Mouse (Mus musculus): ENCODE results near the gene Slc9a9. TPM values are rescaled to one million over a fixed set of nuclear protein-coding genes. Genes with fewer than 3 reads are reported as not detected.
A peak's percentile ranks its signal among the peaks of the same experiment; 100 is the strongest.

Slc9a9 gene
- polyA plus RNA-seq, 1 experiment from 2014 or later: 4.0 TPM

DNA sequence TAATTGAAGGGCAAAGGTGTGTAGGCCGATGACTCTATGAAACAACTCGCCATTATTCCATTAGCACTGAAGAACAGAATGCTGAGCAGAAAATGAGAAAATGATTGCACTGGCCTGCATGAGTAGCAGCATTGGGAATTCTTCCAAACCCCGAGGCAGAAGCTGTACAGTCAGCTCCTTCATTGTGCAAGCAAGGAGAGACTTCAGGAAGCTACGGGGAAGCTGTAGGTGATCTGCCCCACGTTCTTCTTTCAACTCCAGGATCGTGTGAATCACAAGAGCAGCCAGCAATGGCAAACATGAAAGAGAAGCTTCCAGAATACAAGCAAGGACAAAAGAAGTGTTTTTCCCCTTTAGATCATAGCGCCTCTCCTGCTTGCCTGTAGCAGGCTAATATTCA, 538.0 kb downstream of the Slc9a9 start:
- H3K36me3 ChIP-seq: no peaks in the 10 kb centered on the region
- no peak overlapping the region for H3K4me3 ChIP-seq
- no peak overlapping the region for H3K27ac ChIP-seq (ENCODE audit: poor library complexity, severe bottlenecking)
- H3K9me3 ChIP-seq (replicated peaks): no peaks in the 10 kb centered on the region
- no peak for ATAC-seq (ENCODE audit: insufficient number of reproducible peaks, low FRiP score)
- no peak overlapping the region for H3K9ac ChIP-seq
- H3K27me3 ChIP-seq (replicated peaks): no peaks in the 10 kb centered on the region
- H3K4me2 ChIP-seq: no peak overlapping the region
- H3K4me1 ChIP-seq (replicated peaks): no peaks in the 10 kb centered on the region
- 84% methylated on average over 7 of the region's 7 CpGs for WGBS

DNA sequence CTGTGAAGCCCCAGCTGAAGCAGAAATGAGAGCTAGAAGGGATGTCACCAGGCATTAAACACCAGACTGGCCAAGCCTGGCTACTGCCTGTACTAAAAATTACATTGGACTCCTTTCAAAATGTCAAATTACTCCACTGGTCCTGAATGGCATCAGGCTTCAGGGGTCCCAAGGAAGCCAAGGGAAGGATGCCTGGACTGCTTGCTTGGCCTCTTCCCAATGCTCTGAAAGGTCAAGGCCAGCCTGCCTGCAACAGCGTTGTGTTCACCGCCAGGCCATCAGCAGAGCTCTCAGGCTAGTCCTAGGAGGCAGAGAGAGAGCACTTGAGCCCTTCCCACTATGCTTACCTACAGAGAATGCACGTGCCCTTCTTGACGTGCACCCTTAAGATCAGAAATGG, 539.0 kb downstream of the Slc9a9 start:
- 80% methylated on average over 4 of the region's 4 CpGs for WGBS
- Histone ChIP-seq H3K4me3 (no peak overlapping the region), H3K4me2 (no peak overlapping the region), H3K36me3 (no peaks in the 10 kb centered on the region), H3K27me3 (replicated peaks) (no peaks in the 10 kb centered on the region), H3K9ac (no peak overlapping the region), H3K4me1 (replicated peaks) (no peaks in the 10 kb centered on the region), H3K27ac (ENCODE audit: poor library complexity, severe bottlenecking) (no peak overlapping the region), H3K9me3 (replicated peaks) (no peaks in the 10 kb centered on the region)
- ATAC-seq (ENCODE audit: insufficient number of reproducible peaks, low FRiP score): no peak

DNA sequence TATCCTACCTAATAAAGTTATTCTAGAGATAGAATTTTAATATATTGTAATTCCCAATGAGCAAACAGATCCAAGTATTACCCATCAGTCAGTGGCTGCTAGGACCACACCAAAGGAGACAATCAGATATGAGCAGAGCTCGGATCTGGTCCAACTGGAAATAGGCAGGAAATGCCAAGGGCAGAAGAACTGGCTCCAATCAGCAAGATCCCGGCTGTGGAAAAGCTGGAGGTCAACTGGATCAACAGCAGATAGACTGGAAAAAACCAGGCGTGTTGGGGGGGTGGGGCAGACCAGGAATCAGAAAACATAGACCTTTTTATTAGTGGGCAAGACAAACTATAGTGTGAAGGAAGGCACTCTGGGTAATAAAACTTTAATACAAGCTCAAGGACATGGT, 550.3 kb downstream of the Slc9a9 start:
- Histone ChIP-seq H3K27ac (ENCODE audit: poor library complexity, severe bottlenecking) (no peak overlapping the region), H3K9ac (no peak overlapping the region), H3K4me3 (no peak overlapping the region), H3K36me3 (no peaks in the 10 kb centered on the region), H3K4me1 (replicated peaks) (peaks cover 9% of the 10 kb centered on the region; the same call in 1 of the 2 replicates), H3K9me3 (replicated peaks) (no peaks in the 10 kb centered on the region), H3K4me2 (no peak overlapping the region), H3K27me3 (replicated peaks) (no peaks in the 10 kb centered on the region)
- 49% methylated on average over 3 of the region's 3 CpGs for WGBS
- ATAC-seq (ENCODE audit: insufficient number of reproducible peaks, low FRiP score): no peak

DNA sequence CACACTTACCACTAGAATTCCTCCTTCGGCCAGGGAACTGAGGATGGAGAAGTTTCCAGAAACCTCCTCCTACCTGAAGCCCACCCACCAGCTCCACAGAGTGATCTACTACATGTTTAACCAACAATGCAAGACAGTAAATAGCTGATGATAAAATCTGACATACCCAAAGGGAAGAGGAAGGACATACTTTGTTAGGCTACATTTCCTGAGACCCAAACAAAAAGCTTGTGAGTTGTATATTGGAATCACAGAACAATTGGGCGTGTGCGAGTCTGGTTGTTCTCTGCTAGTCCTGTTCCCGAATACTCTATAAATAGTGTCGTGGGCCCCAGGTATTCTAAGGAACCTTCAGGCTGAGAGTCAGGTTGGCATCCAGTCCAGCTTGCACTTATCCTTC, 551.6 kb downstream of the Slc9a9 start:
- H3K4me2 ChIP-seq: no peak overlapping the region
- H3K4me1 ChIP-seq (replicated peaks): peaks cover 9% of the 10 kb centered on the region; the same call in 1 of the 2 replicates
- no peak for ATAC-seq (ENCODE audit: insufficient number of reproducible peaks, low FRiP score)
- WGBS: 82% methylated on average over 5 of the region's 5 CpGs
- H3K9me3 ChIP-seq (replicated peaks): no peaks in the 10 kb centered on the region
- no peaks in the 10 kb centered on the region for H3K36me3 ChIP-seq
- no peak overlapping the region for H3K9ac ChIP-seq
- no peaks in the 10 kb centered on the region for H3K27me3 ChIP-seq (replicated peaks)
- H3K4me3 ChIP-seq: no peak overlapping the region
- H3K27ac ChIP-seq (ENCODE audit: poor library complexity, severe bottlenecking): no peak overlapping the region

DNA sequence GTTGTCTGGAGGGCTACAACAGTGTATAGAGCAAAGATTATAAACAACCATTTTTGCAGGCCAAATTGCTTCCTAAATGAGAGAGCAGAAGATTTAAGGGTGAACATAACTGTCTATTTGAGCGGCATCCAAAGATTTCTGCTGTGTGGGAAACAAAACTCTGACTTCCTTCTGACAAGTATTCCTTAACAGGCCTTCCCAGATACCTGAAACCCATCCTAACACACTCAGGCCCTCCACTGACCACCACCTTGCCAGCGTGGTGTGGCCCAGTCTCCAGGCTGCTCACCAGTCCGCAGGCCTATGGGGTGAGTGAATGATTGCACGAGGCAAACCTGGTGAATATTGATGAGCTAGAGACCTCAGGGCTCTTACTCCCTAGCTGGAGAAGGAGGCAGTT, 557.3 kb downstream of the Slc9a9 start:
- no peaks in the 10 kb centered on the region for H3K27me3 ChIP-seq (replicated peaks)
- H3K4me1 ChIP-seq (replicated peaks): no peaks in the 10 kb centered on the region
- H3K27ac ChIP-seq (ENCODE audit: poor library complexity, severe bottlenecking): no peak overlapping the region
- 73% methylated on average over 4 of the region's 4 CpGs for WGBS
- no peak overlapping the region for H3K9ac ChIP-seq
- H3K36me3 ChIP-seq: no peaks in the 10 kb centered on the region
- H3K9me3 ChIP-seq (replicated peaks): no peaks in the 10 kb centered on the region
- no peak overlapping the region for H3K4me3 ChIP-seq
- H3K4me2 ChIP-seq: no peak overlapping the region
- no peak for ATAC-seq (ENCODE audit: insufficient number of reproducible peaks, low FRiP score)

DNA sequence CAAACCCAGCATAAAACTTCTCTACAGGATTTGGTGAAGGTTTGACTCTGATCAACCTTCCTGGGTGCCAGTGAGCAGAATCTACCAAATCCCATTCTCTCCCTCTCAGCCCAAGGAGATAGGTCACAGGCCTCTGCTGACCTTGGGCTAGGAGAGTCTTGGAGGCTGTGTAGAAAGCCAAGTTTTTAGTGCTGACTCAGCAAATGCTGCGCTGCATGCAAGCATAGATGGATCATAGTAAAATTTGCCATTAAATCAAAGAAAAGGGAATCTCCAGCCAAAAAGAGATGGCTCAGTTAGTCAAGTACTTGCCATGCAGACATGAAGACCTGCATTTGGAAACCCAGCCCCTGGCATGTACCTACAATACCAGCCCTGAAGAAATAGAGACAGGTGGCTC, 558.4 kb downstream of the Slc9a9 start:
- Histone ChIP-seq H3K4me3 (no peak overlapping the region), H3K4me2 (no peak overlapping the region), H3K9ac (no peak overlapping the region), H3K4me1 (replicated peaks) (no peaks in the 10 kb centered on the region), H3K36me3 (no peaks in the 10 kb centered on the region), H3K27ac (ENCODE audit: poor library complexity, severe bottlenecking) (no peak overlapping the region), H3K9me3 (replicated peaks) (no peaks in the 10 kb centered on the region), H3K27me3 (replicated peaks) (no peaks in the 10 kb centered on the region)
- 87% methylated on average over 1 of the region's 1 CpGs for WGBS
- no peak for ATAC-seq (ENCODE audit: insufficient number of reproducible peaks, low FRiP score)

DNA sequence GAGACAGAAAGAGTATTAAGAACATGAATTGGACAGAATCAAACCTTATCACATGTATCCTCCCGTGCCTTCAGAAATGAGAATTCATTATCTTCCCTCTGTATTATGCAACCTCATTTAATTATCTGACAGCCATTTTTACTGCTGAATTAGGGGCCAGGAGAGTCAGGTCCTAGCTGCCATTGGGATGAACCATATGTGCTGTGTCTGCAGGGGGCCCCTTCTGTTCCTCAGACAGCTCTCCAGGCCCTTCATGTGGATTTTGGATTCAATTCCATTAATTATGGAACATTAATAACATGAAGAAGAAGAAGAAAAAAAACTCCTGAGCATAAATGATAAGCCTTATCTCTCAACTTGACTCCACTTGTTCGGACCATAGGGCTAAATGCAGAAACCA, 559.4 kb downstream of the Slc9a9 start:
- Histone ChIP-seq H3K4me2 (no peak overlapping the region), H3K27ac (ENCODE audit: poor library complexity, severe bottlenecking) (no peak overlapping the region), H3K4me1 (replicated peaks) (no peaks in the 10 kb centered on the region), H3K4me3 (no peak overlapping the region), H3K9ac (no peak overlapping the region), H3K36me3 (no peaks in the 10 kb centered on the region), H3K27me3 (replicated peaks) (no peaks in the 10 kb centered on the region), H3K9me3 (replicated peaks) (no peaks in the 10 kb centered on the region)
- 65% methylated on average over 2 of the region's 2 CpGs for WGBS
- ATAC-seq (ENCODE audit: insufficient number of reproducible peaks, low FRiP score): no peak

DNA sequence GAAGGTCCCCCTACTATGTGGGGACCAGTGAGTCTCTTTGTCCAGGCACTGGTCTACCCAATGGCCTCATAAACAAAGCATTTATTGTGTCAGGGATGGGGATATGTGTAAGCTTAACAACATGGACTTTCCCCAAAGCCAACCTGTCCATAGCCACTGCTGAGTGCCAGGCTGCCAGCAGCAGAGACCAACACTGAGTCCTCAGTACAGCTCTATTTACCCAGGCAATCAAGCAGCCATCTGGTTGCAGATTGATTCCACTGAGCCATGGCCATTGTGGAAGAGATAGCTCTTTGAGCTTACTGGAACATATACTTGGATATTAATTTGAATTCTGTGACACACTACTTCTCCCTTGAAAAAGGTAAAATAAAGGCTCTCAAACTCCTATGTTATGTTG, 570.2 kb downstream of the Slc9a9 start:
- Histone ChIP-seq H3K27ac (ENCODE audit: poor library complexity, severe bottlenecking) (no peak overlapping the region), H3K4me1 (replicated peaks) (no peaks in the 10 kb centered on the region), H3K9me3 (replicated peaks) (no peaks in the 10 kb centered on the region; the same call in 1 of the 2 replicates), H3K4me3 (no peak overlapping the region), H3K27me3 (replicated peaks) (no peaks in the 10 kb centered on the region), H3K4me2 (no peak overlapping the region), H3K36me3 (no peaks in the 10 kb centered on the region), H3K9ac (no peak overlapping the region)
- ATAC-seq (ENCODE audit: insufficient number of reproducible peaks, low FRiP score): no peak

DNA sequence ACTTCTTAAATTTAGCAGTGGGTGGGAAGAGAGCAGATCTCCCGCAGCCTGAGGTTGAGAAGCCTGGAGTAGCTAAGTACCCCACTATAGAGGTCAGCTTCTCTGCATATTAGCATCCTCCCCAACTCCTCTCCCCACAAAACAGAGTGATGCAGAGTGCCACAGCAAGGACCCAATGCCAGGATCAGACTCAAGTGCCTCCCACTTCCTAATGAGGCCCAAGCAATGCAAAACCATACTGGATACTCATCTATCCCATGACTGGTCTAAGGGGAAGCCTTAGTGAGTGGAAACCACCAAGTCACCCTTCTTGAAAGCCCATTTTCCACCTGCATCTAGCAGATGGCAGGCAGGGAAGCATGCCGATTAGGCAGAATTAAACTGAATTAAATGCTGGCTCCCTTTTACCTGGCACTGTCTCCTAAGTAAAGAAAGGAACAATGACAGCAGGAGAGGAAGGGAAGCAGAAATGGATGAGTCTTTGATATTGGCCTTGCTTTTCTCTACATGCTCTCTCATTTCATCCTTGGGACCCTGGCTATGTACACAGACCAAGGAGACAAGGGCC, 573.0 kb downstream of the Slc9a9 start:
- H3K27me3 ChIP-seq (replicated peaks): no peaks in the 10 kb centered on the region
- no peak overlapping the region for H3K4me2 ChIP-seq
- no peak for ATAC-seq (ENCODE audit: insufficient number of reproducible peaks, low FRiP score)
- H3K4me1 ChIP-seq (replicated peaks): no peaks in the 10 kb centered on the region
- H3K4me3 ChIP-seq: no peak overlapping the region
- no peak overlapping the region for H3K9ac ChIP-seq
- WGBS: 83% methylated on average over 2 of the region's 2 CpGs
- no peaks in the 10 kb centered on the region for H3K9me3 ChIP-seq (replicated peaks)
- H3K27ac ChIP-seq (ENCODE audit: poor library complexity, severe bottlenecking): no peak overlapping the region
- no peaks in the 10 kb centered on the region for H3K36me3 ChIP-seq

DNA sequence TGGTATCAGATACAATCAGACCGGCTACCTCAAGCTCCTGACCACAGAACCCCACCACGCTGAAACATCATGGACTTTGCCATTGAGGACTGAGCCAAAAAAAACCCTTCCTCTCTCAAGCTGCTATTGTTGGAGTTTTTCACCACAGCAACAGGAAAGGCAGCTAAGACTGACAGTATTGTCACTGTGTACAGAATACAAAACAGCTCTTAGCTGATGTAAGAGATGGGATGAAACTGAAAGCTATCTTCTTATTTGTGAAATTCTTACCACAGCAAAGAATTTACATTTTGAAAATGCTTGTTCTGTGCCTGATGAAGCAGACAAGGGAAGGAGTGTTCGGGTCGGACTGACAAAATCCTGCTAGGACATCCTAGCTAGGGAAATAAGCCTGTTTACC, 584.5 kb downstream of the Slc9a9 start:
- 81% methylated on average over 4 of the region's 4 CpGs for whole genome bisulfite sequencing
- no peak for ATAC-seq (ENCODE audit: insufficient number of reproducible peaks, low FRiP score)
- no peak overlapping the region for H3K4me2 ChIP-seq

DNA sequence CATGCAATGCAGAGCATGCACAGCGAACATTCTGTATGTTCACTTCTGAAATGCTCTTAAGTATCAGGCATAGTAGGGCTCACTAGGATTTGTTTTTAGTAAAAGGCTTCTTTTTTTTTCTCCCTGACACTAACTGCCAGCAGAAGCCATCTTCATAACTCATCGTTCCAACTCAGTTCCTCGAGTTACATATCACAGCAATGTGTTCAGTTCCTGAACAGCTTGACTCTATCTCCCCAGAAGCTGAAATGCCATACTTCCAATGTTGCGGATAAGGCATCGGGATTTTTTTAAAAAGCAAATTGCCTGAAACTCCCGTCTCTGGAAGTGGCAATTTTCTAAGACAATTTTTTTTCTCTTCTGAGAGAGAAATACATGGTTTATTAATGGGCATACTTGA, 586.1 kb downstream of the Slc9a9 start:
- no peaks in the 10 kb centered on the region for H3K36me3 ChIP-seq
- no peaks in the 10 kb centered on the region for H3K9me3 ChIP-seq (replicated peaks)
- no peak overlapping the region for H3K27ac ChIP-seq (ENCODE audit: poor library complexity, severe bottlenecking)
- ATAC-seq (ENCODE audit: insufficient number of reproducible peaks, low FRiP score): no peak
- H3K4me3 ChIP-seq: no peak overlapping the region
- H3K4me1 ChIP-seq (replicated peaks): peaks cover 6% of the 10 kb centered on the region; the same call in 1 of the 2 replicates
- H3K9ac ChIP-seq: no peak overlapping the region
- WGBS: 70% methylated on average over 6 of the region's 6 CpGs
- no peaks in the 10 kb centered on the region for H3K27me3 ChIP-seq (replicated peaks)
- H3K4me2 ChIP-seq: no peak overlapping the region

More for the DNA sequence above, 584.5 kb downstream of the Slc9a9 start:
- no peaks in the 10 kb centered on the region for H3K9me3 ChIP-seq (replicated peaks)
- peaks cover 6% of the 10 kb centered on the region; the same call in 1 of the 2 replicates for H3K4me1 ChIP-seq (replicated peaks)
- H3K27ac ChIP-seq (ENCODE audit: poor library complexity, severe bottlenecking): no peak overlapping the region
- H3K27me3 ChIP-seq (replicated peaks): no peaks in the 10 kb centered on the region
- H3K36me3 ChIP-seq: no peaks in the 10 kb centered on the region
- H3K9ac ChIP-seq: no peak overlapping the region
- no peak overlapping the region for H3K4me3 ChIP-seq

DNA sequence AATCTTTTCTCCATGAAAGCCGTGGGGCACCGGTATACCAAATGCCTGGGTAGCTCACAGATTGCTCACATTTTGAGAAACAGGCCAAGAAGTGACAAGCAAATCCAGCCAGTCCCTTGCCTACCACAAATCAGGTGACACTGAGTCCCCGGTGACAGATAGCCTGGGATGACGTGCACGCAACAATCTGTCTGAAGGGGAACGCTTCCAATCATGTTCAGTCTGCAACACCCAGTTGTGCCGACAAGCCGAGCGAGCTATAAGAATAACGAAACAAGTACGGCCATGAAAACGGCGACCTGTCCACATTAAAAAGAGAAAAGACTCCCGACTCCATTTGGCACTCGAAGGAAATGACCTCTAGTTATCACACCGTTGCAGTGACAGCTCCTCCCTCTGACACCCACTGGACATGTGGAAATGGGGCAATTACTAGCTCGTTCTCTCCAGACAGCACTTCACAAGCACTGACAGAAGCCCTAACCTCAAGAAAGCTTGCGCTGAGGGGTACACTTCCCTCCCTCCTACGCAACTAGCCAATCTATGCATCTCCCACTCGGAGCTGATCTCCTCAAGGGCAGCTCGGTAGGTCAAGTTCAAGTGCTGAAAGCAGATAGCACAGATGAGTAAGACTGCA, 587.1 kb downstream of the Slc9a9 start:
- Histone ChIP-seq H3K4me1 (replicated peaks) (peaks cover 6% of the 10 kb centered on the region; the same call in 1 of the 2 replicates), H3K9me3 (replicated peaks) (no peaks in the 10 kb centered on the region), H3K4me3 (peak overlapping the region; percentile 15), H3K27ac (ENCODE audit: poor library complexity, severe bottlenecking) (peak overlapping the region; percentile 70), H3K4me2 (peak overlapping the region; percentile 60), H3K9ac (no peak overlapping the region), H3K36me3 (no peaks in the 10 kb centered on the region), H3K27me3 (replicated peaks) (no peaks in the 10 kb centered on the region)
- ATAC-seq (ENCODE audit: insufficient number of reproducible peaks, low FRiP score): peak; percentile 74
- 44% methylated on average over 21 of the region's 21 CpGs for WGBS

All from heart, embryonic 12.5 days (tissue).